7 mouse cellular contexts compared by ENCODE assay signal in genomic region chr4:129985161-129985670, GRCm38 (mm10). TPM values are rescaled to one million over a fixed set of nuclear protein-coding genes. Genes with fewer than 3 reads are reported as not detected.
A peak's percentile ranks its signal among the peaks of the same experiment; 100 is the strongest.
DNase-seq lines count a peak whose midpoint lies in the region; ATAC-seq and TF ChIP-seq lines count a peak whose summit lies in the region.

No protein-coding gene starts in this region.

- peak overlapping the region; percentile 93 for H3K4me2 ChIP-seq in embryonic facial prominence, embryonic 14.5 days (ENCODE audit: low read depth, low read length)
- H3K4me2 ChIP-seq in hindbrain, embryonic 12.5 days (replicated peaks) = peak overlapping the region; percentile 91
- peak overlapping the region; percentile 84 for H3K4me2 ChIP-seq in midbrain, embryonic 15.5 days

- H3K9me3 ChIP-seq in embryonic facial prominence, embryonic 14.5 days (ENCODE audit: control insufficient read depth, low read length) = no peaks in the 10 kb centered on the region
- no peaks in the 10 kb centered on the region for H3K9me3 ChIP-seq in hindbrain, embryonic 12.5 days (replicated peaks)
- H3K9me3 ChIP-seq in midbrain, embryonic 15.5 days = no peaks in the 10 kb centered on the region

- peak overlapping the region; percentile 20; the same call in 1 of the 2 replicates for H3K4me3 ChIP-seq in liver, adult 2 months (ENCODE audit: insufficient read depth, low read depth, low read length)
- peak overlapping the region; percentile 75 for H3K4me3 ChIP-seq in embryonic facial prominence, embryonic 14.5 days (ENCODE audit: low read depth, low read length)
- peak overlapping the region; percentile 78 for H3K4me3 ChIP-seq in hindbrain, embryonic 12.5 days
- H3K4me3 ChIP-seq in midbrain, embryonic 15.5 days = peak overlapping the region; percentile 95

- H3K27ac ChIP-seq in liver, adult 2 months (replicated peaks; ENCODE audit: insufficient read depth, low read depth, low read length) = no peak overlapping the region
- H3K27ac ChIP-seq in embryonic facial prominence, embryonic 14.5 days (replicated peaks; ENCODE audit: low read depth, low read length) = peak overlapping the region; percentile 72; the same call in 1 of the 2 replicates
- H3K27ac ChIP-seq in hindbrain, embryonic 12.5 days = peak overlapping the region; percentile 74
- peak overlapping the region; percentile 87 for H3K27ac ChIP-seq in midbrain, embryonic 15.5 days

- WGBS in liver, adult 2 months = 2% methylated on average over 31 of the region's 48 CpGs
- WGBS in embryonic facial prominence, embryonic 14.5 days = under 1% methylated on average over 30 of the region's 48 CpGs
- WGBS in hindbrain, embryonic 12.5 days = under 1% methylated on average over 36 of the region's 48 CpGs
- WGBS in midbrain, embryonic 15.5 days = under 1% methylated on average over 32 of the region's 48 CpGs

- H3K36me3 ChIP-seq in liver, adult 2 months (ENCODE audit: control insufficient read depth, insufficient read depth, low read length) = no peaks in the 10 kb centered on the region
- no peaks in the 10 kb centered on the region for H3K36me3 ChIP-seq in embryonic facial prominence, embryonic 14.5 days (ENCODE audit: control insufficient read depth, insufficient read depth, low read length)
- no peaks in the 10 kb centered on the region for H3K36me3 ChIP-seq in hindbrain, embryonic 12.5 days
- H3K36me3 ChIP-seq in midbrain, embryonic 15.5 days (replicated peaks) = no peaks in the 10 kb centered on the region

- no peak for TF ChIP-seq POLR2A in liver, adult 2 months (IDR thresholded peaks at IDR 0.05; ENCODE audit: extremely low read depth, insufficient read depth, low read length)

- peaks cover 21% of the 10 kb centered on the region for H3K27me3 ChIP-seq in liver, adult 2 months (ENCODE audit: control insufficient read depth, insufficient read depth, low read length)
- H3K27me3 ChIP-seq in embryonic facial prominence, embryonic 14.5 days (replicated peaks; ENCODE audit: control insufficient read depth, insufficient read depth, low read length) = peaks cover 27% of the 10 kb centered on the region
- H3K27me3 ChIP-seq in hindbrain, embryonic 12.5 days = peaks cover 50% of the 10 kb centered on the region
- H3K27me3 ChIP-seq in midbrain, embryonic 15.5 days (replicated peaks) = no peaks in the 10 kb centered on the region

- H3K79me2 ChIP-seq in liver, adult 2 months (ENCODE audit: control insufficient read depth, insufficient read depth, low read length) = no peaks in the 10 kb centered on the region

- TF ChIP-seq CTCF in liver, adult 2 months (IDR thresholded peaks at IDR 0.05; ENCODE audit: low read depth, low read length) = no peak

- H3K9ac ChIP-seq in liver, adult 2 months (ENCODE audit: low read depth, low read length) = no peak overlapping the region
- H3K9ac ChIP-seq in embryonic facial prominence, embryonic 14.5 days (ENCODE audit: low read depth, low read length) = peak overlapping the region; percentile 79
- H3K9ac ChIP-seq in hindbrain, embryonic 12.5 days = peak overlapping the region; percentile 89
- peak overlapping the region; percentile 92 for H3K9ac ChIP-seq in midbrain, embryonic 15.5 days

- no peaks in the 10 kb centered on the region; the same call in 1 of the 2 replicates for H3K4me1 ChIP-seq in liver, adult 2 months (ENCODE audit: control insufficient read depth, insufficient read depth, low read length)
- H3K4me1 ChIP-seq in embryonic facial prominence, embryonic 14.5 days (ENCODE audit: control insufficient read depth, insufficient read depth, low read length) = peaks cover 48% of the 10 kb centered on the region
- peaks cover 67% of the 10 kb centered on the region for H3K4me1 ChIP-seq in hindbrain, embryonic 12.5 days
- H3K4me1 ChIP-seq in midbrain, embryonic 15.5 days = peaks cover 76% of the 10 kb centered on the region

- no peak for DNase-seq in liver, adult 2 months (ENCODE audit: extremely low read depth, low read depth, low spot score)
- no peak for DNase-seq in liver
- no peak for DNase-seq in embryonic facial prominence, embryonic 14.5 days (ENCODE audit: low spot score)
- no peak for DNase-seq in layer of hippocampus, postnatal 36 days
- DNase-seq in layer of hippocampus, adult 9-11 months = no peak

- peak; percentile 3; the same call in 1 of the 2 replicates for ATAC-seq in embryonic facial prominence, embryonic 14.5 days (ENCODE audit: low read depth)
- peak; percentile 17; the same call in 1 of the 2 replicates for ATAC-seq in hindbrain, embryonic 12.5 days (ENCODE audit: low FRiP score)
- peak; percentile 8; the same call in 1 of the 2 replicates for ATAC-seq in midbrain, embryonic 15.5 days (replicated peaks)

RNA-seq across cellular contexts. Expression of gene Adgrb2, which starts 0.5 kb away (rescaled TPM):
- 0.07 TPM in 1 of 2 replicates, not detected in the other for total RNA-seq in liver, adult 2 months (2014; rRNA removed)
- 0.06 TPM in 1 of 2 replicates, not detected in the other for polyA plus RNA-seq in liver, adult 2 months (2012; rRNA removed)
- polyA plus RNA-seq in embryonic facial prominence, embryonic 14.5 days (2014; fragmentation: Nextera tagmentation; extraction: Ambion mirVana) = 4.0 and 6.7 TPM in 2 replicates
- 10.3 and 12.6 TPM in 2 replicates for polyA plus RNA-seq in hindbrain, embryonic 12.5 days (2016; fragmentation: Nextera tagmentation; extraction: Ambion mirVana)
- polyA plus RNA-seq in midbrain, embryonic 15.5 days (2015; fragmentation: Nextera tagmentation; extraction: Ambion mirVana) = 19.4 and 23.6 TPM in 2 replicates
- total RNA-seq in layer of hippocampus, postnatal 36 days (2021) = 100 to 1,000 TPM; 529 to 570 TPM

RNA-seq across cellular contexts. Expression of gene Spocd1, which starts 56.2 kb away (rescaled TPM):
- total RNA-seq in liver, adult 2 months (2014; rRNA removed) = not detected in 2 replicates
- polyA plus RNA-seq in liver, adult 2 months (2012; rRNA removed) = not detected in 2 replicates
- 0.08 TPM in 1 of 2 replicates, not detected in the other for polyA plus RNA-seq in embryonic facial prominence, embryonic 14.5 days (2014; fragmentation: Nextera tagmentation; extraction: Ambion mirVana)
- 0.06 TPM in 1 of 2 replicates, not detected in the other for polyA plus RNA-seq in hindbrain, embryonic 12.5 days (2016; fragmentation: Nextera tagmentation; extraction: Ambion mirVana)
- not detected in 2 replicates for polyA plus RNA-seq in midbrain, embryonic 15.5 days (2015; fragmentation: Nextera tagmentation; extraction: Ambion mirVana)
- under 1 TPM; 0.51 to 0.55 TPM for total RNA-seq in layer of hippocampus, postnatal 36 days (2021)

Comparison
In these comparisons a context has a peak if more than half of its experiments do, and no peak if none do; other contexts are left out.
1. H3K4me3 ChIP-seq: peak in every context shown above with its lines; median percentile 95 in midbrain, embryonic 15.5 days; 78 in hindbrain, embryonic 12.5 days; 75 in embryonic facial prominence, embryonic 14.5 days; 20 in liver, adult 2 months.